Mouse (Mus musculus) stomach, postnatal 0 days (tissue): ENCODE measurements around the gene Rbms3.

Experiments used
- CTCF ChIP-seq: IDR thresholded peaks from 2 replicates; pipeline ENCODE4 v1.5.1; 2016; ENCODE audit warnings: antibody characterized with exemption, low read depth, mild to moderate bottlenecking, moderate library complexity
- EP300 ChIP-seq: optimal IDR thresholded peaks from 2 replicates; pipeline ENCODE3; 2016; ENCODE audit warnings: antibody characterized with exemption

DNA sequence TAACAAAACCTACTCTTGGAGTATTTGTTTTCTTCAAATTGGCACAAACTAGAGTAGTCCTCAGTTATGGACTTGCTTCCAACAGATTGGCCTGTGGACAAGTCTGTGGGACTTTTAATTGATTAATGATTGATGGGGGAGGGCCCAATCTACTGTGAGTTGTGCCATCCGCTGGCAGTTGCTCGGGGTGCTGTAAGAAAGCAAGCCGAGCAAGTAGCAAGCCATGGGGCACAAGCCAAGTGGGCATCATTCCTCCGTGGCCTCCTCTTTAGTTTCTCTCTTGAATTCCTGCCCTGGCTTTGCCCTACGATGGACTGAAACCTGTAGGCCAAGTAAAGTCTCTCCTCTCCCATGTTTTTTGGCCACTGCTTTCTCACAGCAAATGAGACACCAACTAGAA is 299.0 kb downstream of the Rbms3 start:
- no peak for TF ChIP-seq CTCF
- no peak for TF ChIP-seq EP300
